Mouse (Mus musculus) right cerebral cortex, adult 18-20 months (tissue): ENCODE data around the gene Faap20.

Source experiments
- DNase-seq: peaks from one replicate; pipeline ENCODE4 v3.0.0; 2022; ENCODE audit warnings: mixed read lengths

Faap20 gene

DNA sequence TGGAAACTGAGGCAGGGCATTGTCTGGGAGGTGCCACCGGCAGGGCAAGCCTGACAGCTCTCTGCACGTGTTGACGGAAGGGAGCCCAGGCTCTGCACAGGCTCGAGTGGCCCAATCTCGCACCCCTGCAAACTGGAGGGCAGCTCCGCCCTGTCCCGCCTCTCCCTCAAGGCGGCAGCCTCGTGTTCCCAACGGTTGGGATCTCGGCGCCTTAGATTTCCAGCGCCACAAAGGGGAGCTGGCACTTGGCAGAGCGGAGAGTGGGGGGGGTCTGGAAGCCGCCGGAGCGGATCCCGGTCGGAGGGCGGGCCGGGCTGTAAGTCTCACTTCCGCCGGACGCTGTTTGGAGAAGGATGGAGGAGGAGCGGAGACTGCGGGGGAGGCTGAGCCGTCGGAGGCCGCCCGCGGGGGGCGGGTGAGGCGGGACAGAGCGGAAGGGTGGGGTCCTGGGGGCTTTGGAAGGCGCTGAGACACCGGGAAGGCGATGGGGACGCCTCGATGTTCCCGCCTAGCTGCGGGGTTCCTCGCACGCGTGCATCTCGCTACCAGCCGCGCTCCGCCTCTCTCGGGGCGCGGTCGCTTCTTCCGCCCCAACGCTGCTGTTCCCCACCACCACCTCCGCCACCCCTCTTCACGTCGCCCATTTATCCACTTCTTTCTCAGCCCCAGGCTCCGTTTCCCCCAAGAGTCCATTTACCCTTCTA lies at the start of gene Faap20:
Faap20 (plus strand) TSS at position 155 of the 704 bp plus-strand sequence.
- peak; percentile 87 for DNase-seq

DNA sequence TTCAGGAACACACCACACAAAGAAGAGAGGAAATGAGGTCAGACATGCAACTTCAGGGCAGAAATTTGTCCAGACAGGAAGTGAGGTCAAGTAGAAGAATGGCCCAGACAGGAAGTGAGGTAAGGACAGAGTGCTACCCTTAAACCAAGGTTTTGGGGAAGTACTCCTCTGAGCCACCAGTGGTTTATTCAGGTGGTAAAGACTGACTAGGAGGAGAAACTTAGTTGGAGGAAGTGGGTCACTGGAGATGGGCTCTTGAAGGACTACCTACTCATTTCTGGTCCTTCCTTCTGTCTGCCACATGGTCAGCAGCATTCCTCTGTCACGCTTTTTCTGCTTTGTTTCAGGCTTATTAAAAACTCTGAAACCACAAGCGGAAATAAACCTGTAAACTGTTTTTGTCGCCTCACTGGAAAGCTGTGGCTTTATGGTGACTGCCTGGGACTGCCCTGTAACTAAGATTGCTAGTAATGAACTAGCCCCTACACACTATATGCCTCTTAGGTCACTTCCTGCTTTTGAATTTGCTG lies 48.7 kb upstream of the Faap20 start:
- DNase-seq = no peak

DNA sequence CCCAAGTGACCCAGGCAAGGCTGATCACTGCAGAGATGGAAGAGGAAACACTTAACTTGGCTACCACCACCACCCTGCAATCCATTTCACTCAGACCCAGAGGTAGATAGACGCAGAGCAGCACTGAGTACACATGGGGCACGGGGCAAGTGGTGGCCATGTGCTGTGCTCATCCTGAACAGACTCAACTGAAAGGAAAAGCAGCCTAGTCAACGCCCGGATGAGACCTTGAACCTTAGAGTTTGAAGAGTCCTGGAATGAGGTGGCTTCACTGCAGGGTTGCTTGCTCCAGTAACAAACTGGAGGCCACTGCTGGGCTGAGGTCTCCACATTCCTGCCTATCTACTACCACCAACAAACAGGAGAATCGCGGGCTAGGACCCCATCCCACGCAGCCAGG lies 47.8 kb upstream of the Faap20 start:
- no peak for DNase-seq

DNA sequence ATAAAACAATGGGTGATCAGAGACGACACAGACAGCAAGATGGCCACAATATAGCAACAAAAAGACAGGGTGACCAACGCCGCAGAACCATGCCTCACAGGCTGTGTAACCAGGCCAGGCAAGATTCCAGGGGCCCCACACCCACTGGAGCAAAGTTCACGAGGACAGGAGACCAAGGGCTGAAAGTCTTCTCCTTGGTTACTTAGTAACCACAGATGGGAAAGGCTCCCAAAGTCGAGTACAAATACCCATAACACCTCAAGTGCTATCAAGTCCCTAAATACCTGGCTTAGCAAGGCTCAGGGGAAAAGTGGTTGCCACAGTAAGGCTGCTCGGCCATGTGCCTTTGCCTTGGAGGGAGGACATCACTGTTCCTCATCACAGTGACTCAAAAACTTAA lies 43.7 kb upstream of the Faap20 start:
- no peak for DNase-seq

DNA sequence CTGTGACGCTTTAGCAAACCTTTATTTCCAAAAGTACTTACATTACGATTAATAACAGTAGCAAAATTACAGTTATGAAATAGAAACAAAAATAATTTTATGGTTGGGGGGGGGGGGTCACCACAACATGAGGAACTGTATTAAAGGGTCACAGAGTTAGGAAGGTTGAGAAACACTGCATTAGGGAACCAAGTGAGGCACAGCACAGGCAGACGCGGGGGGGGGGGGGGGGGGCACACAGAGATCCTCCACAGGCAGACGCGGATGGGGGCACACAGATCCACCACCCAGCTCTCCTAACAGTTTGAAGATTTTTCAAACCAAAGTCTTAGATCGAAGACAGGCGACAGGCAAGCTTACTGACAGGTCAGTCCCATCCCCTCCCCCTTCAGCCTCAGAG lies 43.1 kb upstream of the Faap20 start:
- DNase-seq = no peak

DNA sequence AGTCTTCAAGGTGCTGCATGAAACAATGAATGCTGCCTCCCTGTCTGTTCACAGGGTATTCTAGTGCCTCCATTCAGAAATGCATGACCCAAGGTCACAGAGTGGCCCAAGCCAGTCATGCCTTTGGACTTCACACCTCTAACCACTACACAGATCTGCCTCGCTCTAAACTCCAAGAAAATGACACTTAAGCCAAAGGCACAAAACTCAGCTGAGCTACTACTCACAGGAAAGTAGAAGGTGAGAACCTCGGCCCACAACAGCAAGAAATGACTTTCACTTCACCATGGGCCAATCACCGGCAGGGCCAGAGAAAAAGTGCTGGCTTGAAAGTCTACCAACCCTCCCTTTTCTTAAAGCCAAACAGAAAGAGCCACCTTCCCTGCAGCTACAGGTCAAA lies 41.8 kb upstream of the Faap20 start:
- no peak for DNase-seq

DNA sequence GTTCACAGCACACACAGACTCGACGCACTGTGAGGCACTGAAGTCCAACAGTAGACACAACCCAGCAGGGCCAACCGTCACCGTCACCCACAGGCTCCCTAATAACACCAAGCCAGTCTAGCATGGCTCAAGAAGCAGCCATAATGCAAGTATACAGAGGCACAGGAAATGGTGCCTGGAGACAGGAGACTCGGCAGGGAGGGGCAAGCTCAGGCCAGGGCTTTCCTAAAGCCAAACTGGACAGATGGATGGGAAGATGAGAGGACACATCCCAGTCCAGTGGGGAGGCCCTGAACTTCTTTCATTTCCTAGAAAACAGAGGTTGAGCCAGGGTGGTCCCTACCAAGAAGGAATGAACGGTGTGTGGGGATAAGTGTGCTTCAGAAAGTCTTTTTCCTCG lies 41.0 kb upstream of the Faap20 start:
- no peak for DNase-seq

DNA sequence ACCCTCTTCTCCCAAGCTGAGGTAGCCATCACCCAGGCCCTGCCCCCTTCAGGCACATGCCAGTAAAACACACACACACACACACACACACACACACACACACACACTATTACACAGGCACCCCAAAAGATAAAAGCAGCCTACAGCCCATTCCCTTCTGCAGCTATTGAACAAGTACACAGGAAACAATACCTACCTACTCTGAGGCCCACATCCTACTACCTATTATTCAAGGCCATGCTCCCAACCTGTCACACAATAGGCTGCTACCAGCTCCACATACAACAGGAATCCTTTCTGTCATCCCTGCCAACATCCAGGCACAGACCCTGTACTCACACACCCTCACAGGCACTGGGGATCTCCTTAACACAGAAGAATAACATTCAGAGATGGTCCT lies 40.5 kb upstream of the Faap20 start:
- DNase-seq = no peak

DNA sequence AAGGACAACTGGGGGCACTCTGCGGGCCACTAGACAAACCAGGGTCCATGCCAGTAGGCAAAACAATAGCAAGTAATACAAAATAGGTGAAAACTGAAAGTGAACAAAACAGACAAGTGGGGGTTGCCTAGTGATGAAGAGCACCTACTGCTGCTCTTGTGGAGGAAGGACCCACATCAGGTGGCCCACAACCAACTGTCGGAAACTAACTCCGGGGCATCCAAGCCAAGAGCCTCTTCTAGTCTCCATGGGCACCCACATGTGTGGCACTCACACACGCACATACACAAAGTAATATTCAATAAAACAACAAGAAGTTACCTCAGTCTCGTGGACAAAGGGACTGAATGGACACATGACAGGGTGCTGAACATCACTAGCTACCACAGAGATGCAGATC lies 40.1 kb upstream of the Faap20 start:
- no peak for DNase-seq

DNA sequence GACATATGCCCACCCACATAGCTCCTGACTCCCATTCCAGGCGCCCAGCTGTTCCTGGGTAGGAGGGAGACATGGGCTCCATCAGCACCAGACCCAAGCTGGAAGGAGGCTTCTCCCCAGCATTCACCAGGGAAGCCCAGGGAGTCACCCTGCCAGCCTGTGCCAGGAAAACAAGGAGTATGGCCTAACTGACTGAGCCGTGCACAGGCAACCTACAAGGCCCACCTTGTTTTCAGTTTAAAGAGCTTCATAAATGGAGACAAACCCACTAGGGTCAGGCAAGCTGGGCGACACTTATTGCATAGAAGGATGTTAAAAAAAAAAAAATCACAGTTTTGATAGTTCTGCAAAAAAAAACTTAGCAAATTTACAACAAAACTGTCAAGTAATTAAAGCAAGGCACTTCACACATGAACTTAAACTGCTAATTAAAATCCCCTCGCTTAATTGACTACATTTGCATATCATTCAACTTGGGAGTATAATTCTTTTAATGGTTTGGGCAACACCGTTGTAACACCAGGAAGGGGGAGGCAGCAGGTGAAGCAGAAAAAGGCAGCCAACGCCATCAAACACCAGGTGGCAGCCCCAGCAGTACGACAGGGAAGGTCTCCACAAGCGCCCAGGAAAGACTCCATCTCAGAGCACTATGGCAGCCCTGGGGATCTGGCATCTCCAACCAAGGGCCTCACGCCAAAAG lies 36.4 kb upstream of the Faap20 start:
- peak; percentile 57 for DNase-seq

DNA sequence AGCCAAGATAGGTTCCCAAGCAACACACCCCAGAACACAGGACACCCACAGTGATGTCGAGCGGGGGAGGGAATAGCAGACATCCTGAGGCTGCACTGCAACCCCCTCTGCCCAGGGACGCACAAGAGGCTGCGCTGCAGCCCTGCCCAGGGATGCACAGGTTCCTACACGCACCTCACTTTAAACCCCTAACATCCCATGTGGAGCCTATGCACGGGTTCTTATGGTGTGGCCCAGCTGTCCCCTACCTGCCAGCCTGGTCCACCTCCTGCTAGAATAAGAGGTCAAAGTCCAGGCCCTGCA lies 35.9 kb upstream of the Faap20 start:
- no peak for DNase-seq

DNA sequence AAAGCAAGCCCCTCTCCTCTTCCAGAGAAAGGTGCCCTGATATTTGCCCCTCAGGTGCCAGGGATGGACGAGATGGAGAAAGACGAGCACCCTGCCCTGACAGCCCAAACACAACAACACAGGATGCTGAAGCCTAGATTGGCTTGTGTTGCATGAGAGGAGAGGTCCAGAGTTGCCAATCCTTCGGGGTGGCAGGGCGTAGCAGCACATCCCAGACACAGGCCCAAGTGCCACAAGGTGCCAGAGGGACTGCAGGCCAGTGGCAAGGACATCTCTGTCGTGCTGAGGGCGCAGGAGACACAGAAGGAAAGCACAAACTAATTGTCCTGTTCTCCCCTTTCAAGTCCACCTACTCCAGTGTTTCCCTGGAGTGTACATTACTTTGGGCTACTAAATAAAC lies 35.4 kb upstream of the Faap20 start:
- no peak for DNase-seq

DNA sequence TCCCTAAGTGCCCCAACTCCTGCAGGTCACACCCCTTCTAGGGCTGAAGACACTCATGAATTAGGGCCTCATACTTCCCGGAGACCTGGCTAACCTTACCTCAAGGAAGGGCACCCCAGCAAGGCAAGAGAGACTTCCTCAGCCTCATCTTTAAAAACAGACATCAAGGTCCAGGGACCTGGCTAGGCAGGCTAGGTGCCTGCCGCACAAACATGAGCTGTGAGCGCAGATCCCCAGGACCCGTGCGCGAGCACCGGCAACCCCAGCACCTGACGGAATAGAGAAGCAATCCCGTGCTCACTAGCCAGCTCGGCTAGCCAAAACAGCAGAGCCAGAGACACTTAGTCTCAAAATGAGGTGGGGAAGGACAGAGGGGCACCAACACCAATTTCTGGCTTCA lies 34.8 kb upstream of the Faap20 start:
- DNase-seq = no peak

DNA sequence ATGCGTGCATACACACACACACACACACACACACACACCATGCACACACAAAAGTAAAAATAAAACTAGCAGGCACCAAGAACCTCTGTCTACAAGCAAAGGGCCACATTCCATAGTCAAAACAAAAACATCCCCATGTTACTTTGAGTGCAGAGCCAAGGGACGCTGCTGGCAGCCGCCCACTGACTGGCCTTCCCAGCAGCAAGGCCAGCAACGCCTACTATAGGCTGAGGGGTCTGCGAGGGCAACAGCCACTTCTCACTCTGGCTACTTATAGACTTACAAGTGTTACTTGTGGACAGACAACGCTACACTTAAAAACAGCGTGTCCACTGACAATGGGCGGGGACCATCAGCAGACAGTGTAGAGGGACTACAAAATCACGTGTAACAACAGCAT lies 34.4 kb upstream of the Faap20 start:
- no peak for DNase-seq

DNA sequence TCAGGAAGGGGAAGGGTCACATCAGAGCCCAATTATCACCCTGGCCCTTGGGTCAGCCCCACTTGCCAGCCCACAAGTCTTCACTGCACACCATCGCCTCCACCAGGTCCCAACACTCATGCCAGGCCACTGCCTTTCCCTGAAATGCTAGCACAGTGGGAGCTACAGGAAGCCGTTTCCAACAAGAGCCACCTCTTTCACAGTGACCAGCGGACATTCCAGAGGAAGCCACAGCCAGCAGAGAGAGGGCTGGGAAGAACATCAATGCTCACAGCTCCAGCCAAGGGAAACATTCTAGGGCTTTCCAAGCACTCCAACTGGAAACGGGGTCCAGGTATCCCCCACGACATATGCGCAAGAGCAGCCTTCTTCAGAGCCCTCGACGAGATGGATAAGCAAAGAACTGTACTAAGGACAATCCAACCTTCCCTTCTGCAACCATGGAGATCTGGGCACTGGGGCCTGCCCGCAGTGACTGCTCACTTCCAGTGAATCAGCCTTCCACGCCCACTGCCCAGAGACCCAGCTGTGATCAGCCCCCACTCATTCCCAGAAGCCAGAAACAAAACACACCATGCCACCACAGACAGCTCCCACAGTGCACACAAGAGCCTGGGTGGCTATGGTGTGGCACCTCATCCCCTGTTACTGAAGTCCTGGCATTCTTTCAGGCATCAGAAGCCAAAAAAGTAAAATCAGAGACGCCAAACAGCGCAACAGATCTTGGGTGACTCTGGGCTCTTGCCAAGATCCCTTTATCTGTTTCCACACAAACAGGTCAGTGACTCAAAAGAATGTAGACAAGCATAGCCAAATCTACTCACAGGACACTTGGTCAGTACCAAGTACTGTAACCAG lies 33.6 kb upstream of the Faap20 start:
- peak; percentile 64 for DNase-seq

DNA sequence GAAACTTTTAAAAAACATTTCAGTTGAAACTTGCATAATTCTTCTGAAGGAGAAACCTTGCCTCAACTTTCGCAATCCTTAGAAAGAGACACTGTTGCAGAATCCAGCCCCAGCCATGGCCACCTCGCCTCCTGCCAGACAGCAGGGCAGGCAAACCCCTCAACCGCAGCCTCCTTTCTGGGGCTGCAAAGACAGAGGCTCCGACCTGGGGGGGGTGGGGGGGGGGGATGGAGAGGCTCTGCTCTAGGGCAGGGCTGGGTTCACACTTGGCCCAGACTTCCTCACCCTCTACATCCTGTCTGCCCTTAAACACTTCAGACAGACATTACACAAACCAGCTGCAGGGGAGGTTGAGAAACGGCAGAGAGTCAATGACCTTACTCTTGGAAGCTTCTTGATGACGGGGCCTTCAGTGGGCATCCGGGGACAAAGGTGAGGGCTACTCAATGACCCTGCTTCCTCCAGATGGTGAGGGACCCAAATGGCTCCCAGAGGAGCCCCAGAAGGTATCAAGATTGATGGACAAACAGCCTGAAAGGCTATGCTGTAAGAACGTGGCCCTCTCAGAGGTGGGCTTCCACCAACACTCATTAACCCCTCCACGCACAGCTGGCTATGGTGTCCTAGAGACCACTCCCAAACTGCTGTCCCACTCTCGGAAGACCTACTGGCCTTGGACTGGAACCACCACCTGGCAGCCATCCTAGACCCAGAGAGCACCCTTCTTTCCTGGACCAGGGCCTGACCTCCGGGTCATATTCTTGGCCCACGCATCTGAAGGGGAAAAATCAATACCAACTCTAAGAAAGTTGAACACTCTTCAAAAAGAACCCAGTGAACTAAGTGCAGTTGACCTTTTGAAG lies 32.1 kb upstream of the Faap20 start:
- DNase-seq = no peak

DNA sequence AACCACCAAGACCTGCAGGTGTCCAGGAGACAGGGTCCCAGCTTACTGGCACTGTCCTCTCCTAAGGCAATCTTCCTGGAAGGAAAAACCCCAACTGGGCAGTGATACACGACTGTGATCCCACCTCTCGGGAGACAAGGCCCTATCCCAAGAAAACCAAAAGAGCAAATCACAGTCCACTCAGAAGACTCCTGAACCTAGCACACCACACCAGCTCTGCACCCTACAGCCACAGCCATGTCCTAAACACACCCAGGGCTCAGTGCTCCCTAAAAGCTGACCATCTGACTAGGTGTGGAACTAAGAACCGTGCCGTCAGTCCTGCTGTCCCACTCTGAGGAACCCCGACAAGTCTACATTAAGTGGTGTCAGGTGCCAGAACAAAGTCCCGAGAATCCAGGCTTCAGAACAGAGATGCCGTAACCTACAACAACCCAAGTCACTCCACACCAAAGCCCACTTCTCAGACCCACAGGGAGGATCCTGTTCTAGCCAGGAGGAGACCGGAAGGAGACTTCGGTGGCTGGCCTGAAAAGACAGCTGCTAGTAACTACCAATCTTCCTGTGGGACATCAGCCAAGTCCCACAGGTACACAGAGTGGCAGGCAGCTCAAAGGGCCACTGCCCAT lies 31.4 kb upstream of the Faap20 start:
- DNase-seq = no peak

DNA sequence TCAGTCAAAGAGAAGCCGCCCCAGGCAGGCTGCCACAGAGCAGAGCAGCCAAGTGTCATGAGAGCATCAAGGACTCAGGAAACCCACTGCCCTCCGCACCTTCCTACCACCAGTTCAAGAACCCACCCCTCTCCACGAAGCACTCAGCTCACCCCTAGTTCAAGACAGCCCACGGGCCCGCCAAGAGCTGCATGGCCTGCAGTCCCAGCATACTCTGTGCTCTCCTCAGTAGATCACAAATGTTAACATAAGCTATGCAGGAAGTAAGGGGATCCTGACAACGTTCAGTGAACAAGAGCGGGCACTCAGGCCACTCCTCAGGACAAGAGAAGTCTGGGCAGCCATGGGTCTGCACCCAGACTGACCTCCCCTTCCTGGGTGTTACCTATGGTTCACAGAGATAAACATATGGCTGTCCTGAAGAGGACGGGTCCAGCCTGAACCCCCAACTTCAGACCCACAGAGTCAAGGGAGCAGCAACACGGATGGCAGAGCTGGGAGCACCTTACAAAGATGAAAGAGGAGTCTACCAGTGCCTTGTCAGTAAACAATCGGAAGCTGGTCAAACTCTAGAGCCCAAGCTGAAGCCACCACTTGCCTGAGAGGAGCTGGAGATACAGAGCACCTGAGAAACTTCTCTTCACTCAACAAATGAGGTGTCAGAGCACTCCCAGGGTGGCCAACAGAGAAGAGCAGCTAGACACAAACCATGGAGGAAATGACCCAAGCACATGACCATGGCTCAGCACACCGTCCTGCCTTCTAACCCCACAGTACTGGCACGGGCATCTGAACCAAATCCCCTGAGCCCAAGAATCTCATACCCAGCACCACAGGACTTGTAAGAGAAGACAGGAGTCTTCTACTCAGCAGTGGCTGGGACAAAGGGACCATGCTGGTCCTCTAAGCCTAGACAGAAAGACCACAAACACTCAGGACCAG lies 30.1 kb upstream of the Faap20 start:
- DNase-seq = no peak

DNA sequence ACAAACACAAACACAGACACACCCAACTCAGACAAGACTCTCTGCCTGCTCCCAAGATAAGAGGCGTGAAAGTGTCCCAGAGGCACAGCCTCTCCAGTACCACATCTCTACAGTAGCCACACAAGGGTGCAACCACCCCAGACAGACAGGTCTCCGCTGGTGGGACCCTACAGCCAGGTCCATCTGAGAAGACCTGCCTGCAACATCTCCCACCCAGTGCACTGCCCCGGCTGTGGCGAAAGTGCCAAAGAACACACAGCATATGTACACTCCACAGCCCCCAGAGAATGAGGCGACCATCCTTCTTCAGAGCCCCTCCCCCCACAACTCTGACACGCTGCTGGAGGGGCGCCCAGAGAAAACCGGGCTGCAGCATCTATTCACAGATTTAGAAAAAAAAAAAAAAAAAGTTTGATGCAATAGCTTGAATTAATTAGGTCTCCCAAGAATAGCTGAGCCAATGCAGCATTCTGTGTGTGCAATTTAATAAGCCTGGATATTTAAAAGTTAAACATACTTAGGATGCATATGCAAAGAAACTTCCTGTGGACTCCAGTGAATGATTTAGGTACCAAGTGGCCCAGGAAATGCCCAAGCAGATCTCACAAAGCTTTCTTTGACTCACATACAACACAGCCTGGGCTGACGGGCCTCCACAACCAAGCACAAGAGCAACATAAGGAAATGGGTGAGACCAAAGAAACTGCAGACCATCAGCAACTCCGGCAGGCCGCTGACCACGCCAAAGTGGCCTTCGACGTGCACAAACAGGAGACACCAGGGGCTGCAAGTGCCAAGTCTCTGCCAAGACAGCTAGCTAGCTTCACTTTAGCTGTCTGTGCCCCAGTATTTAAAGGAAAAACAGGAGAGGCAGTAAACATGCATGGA lies 29.1 kb upstream of the Faap20 start:
- no peak for DNase-seq

DNA sequence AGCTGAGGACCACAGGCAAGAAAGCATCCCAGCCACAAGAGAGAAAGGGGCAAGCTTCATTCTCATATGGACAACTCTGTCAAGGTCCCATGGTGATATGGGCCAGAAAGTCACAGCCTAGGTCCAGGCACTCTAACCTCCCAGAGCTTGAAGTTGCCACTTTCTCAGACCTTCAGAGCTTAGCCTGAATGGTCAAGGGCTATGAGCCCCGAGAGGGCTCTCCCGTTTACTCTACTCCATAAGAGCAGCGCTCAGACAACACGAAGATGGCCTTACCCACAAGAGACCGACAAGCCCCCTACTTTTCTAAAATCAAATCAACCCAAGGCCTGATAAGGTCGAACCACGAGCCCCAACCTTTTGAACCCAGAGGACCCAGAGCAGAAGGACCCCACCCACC lies 28.5 kb upstream of the Faap20 start:
- DNase-seq = no peak
